Mouse (Mus musculus): ENCODE data around the gene Dnajc17.

Gene Dnajc17

GRCm38 (mm10) chr2:119208344-119209175 lies at the start of gene Dnajc17, which contains the start of gene Zfyve19:
Gene Dnajc17, minus strand, starts transcription at chr2:119208795.
Gene Zfyve19, plus strand, starts transcription at chr2:119208617.
- peak; percentile 97 for DNase-seq (ENCODE audit: low spot score)

- no peak for DNase-seq (ENCODE audit: low spot score)
These were observed 46.4 kb upstream of the Dnajc17 start for GRCm38 (mm10) chr2:119254976-119255375.

- no peak for DNase-seq (ENCODE audit: low spot score)
These were observed 42.4 kb upstream of the Dnajc17 start for GRCm38 (mm10) chr2:119250826-119251478.

- no peak for DNase-seq (ENCODE audit: low spot score)
These were observed 41.8 kb upstream of the Dnajc17 start for GRCm38 (mm10) chr2:119250377-119250776.

GRCm38 (mm10) chr2:119249592-119250061 lies 41.0 kb upstream of the Dnajc17 start:
- DNase-seq (ENCODE audit: low spot score): no peak

- no peak for DNase-seq (ENCODE audit: low spot score)
These were observed 39.3 kb upstream of the Dnajc17 start for GRCm38 (mm10) chr2:119247904-119248303.

- DNase-seq (ENCODE audit: low spot score): no peak
These were observed 36.7 kb upstream of the Dnajc17 start for GRCm38 (mm10) chr2:119245246-119245645.

GRCm38 (mm10) chr2:119242548-119242947 lies 34.0 kb upstream of the Dnajc17 start:
- DNase-seq (ENCODE audit: low spot score): no peak

GRCm38 (mm10) chr2:119240819-119241186 lies 32.2 kb upstream of the Dnajc17 start:
- no peak for DNase-seq (ENCODE audit: low spot score)

- no peak for DNase-seq (ENCODE audit: low spot score)
These were observed 31.7 kb upstream of the Dnajc17 start for GRCm38 (mm10) chr2:119240075-119240818.

- no peak for DNase-seq (ENCODE audit: low spot score)
These were observed 30.1 kb upstream of the Dnajc17 start for GRCm38 (mm10) chr2:119238671-119239070.

- DNase-seq (ENCODE audit: low spot score): no peak
These were observed 29.3 kb upstream of the Dnajc17 start for GRCm38 (mm10) chr2:119237871-119238220.

- no peak for DNase-seq (ENCODE audit: low spot score)
These were observed 28.7 kb upstream of the Dnajc17 start, which contains the start of gene Spint1 for GRCm38 (mm10) chr2:119237210-119237870. Gene Spint1, plus strand, starts transcription at chr2:119237362.

- no peak for DNase-seq (ENCODE audit: low spot score)
These were observed 28.2 kb upstream of the Dnajc17 start for GRCm38 (mm10) chr2:119236682-119237209.

- DNase-seq (ENCODE audit: low spot score): no peak
These were observed 21.4 kb upstream of the Dnajc17 start, which contains the start of gene Ppp1r14d for GRCm38 (mm10) chr2:119229775-119230704. Gene Ppp1r14d, minus strand, starts transcription at chr2:119229906.

GRCm38 (mm10) chr2:119209176-119209507 lies 547 bp upstream of the Dnajc17 start:
- no peak for DNase-seq (ENCODE audit: low spot score)

GRCm38 (mm10) chr2:119207961-119208343 lies 643 bp downstream of the Dnajc17 start:
- no peak for DNase-seq (ENCODE audit: low spot score)

- no peak for DNase-seq (ENCODE audit: low spot score)
These were observed 4.6 kb downstream of the Dnajc17 start for GRCm38 (mm10) chr2:119203871-119204460.

GRCm38 (mm10) chr2:119202914-119203453 lies 5.6 kb downstream of the Dnajc17 start:
- no peak for DNase-seq (ENCODE audit: low spot score)

- no peak for DNase-seq (ENCODE audit: low spot score)
These were observed 9.7 kb downstream of the Dnajc17 start for GRCm38 (mm10) chr2:119198934-119199333.

Data from layer of hippocampus, adult 9-10 months (tissue).